Mouse (Mus musculus): ENCODE data around the gene Cpeb3. TPM values are rescaled to one million over a fixed set of nuclear protein-coding genes. Genes with fewer than 3 reads are reported as not detected.
A peak's percentile ranks its signal among the peaks of the same experiment; 100 is the strongest.
"Not testable (repeated sequence)": the region's sequence is repeated elsewhere in the genome, so short reads cannot be mapped to it uniquely, and the experiment has no call there.

The Cpeb3 gene
- polyA plus RNA-seq, 1 experiment: 4.1 TPM

DNA sequence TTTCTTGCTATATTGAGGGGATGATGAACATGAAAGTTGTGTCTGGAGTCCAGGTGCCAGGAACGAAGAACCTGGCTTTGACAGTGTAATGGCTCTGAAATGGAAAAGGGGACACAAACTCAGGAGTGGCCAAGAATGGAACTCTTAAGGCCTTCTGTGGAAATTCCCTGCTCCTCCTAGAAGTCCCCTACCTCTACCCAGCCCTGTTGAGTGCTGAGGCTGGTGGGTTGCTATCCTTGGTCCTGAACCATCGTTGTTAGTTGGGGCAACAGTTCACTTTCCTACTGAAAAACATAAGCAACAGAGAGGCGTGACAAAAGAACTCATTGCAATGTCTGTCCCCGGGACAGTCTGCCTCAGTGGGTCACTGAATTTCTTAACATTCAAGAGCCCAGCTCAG lies 30.7 kb upstream of the Cpeb3 start:
- H3K27me3 ChIP-seq (ENCODE audit: control insufficient read depth, insufficient read depth, low read length): peaks cover 4% of the 10 kb centered on the region
- no peak for TF ChIP-seq CTCF (IDR thresholded peaks at IDR 0.05; ENCODE audit: extremely low read depth, insufficient read depth, insufficient read length, insufficient replicate concordance)
- TF ChIP-seq POLR2A (IDR thresholded peaks at IDR 0.05; ENCODE audit: low read depth, low read length): no peak
- WGBS: 45% methylated on average over 4 of the region's 4 CpGs

GRCm38 (mm10) chr19:37238651-37239050 lies 30.2 kb upstream of the Cpeb3 start:
- H3K27me3 ChIP-seq (ENCODE audit: control insufficient read depth, insufficient read depth, low read length): peaks cover 8% of the 10 kb centered on the region
- no peak for TF ChIP-seq POLR2A (IDR thresholded peaks at IDR 0.05; ENCODE audit: low read depth, low read length)
- no peak for TF ChIP-seq CTCF (IDR thresholded peaks at IDR 0.05; ENCODE audit: extremely low read depth, insufficient read depth, insufficient read length, insufficient replicate concordance)
- no peaks in the 10 kb centered on the region for H3K36me3 ChIP-seq (ENCODE audit: control insufficient read depth, insufficient read depth, low read length)
- 0 out of 2 replicates have a peak, but pooled peaks cover 5% of the 10 kb centered on the region for H3K4me1 ChIP-seq (ENCODE audit: control insufficient read depth, insufficient read depth, insufficient read length)
- 38% methylated on average over 7 of the region's 7 CpGs for WGBS
- H3K27ac ChIP-seq (ENCODE audit: insufficient read depth, low read length): no peak overlapping the region; the same call in 1 of the 2 replicates
- DNase-seq (ENCODE audit: low read depth in 1 of 2, low spot score in 2 of 2): no peak
- H3K4me3 ChIP-seq (ENCODE audit: extremely low read depth, insufficient read depth, insufficient read length): no peak overlapping the region

More for the DNA sequence above, 30.7 kb upstream of the Cpeb3 start:
- no peak overlapping the region for H3K27ac ChIP-seq (ENCODE audit: insufficient read depth, low read length)
- DNase-seq (ENCODE audit: low read depth in 1 of 2, low spot score in 2 of 2): no peak
- 0 out of 2 replicates have a peak, but pooled peaks cover under 1% of the 10 kb centered on the region for H3K4me1 ChIP-seq (ENCODE audit: control insufficient read depth, insufficient read depth, insufficient read length)
- no peak overlapping the region for H3K4me3 ChIP-seq (ENCODE audit: extremely low read depth, insufficient read depth, insufficient read length)
- no peaks in the 10 kb centered on the region for H3K36me3 ChIP-seq (ENCODE audit: control insufficient read depth, insufficient read depth, low read length)

GRCm38 (mm10) chr19:37237712-37238437 lies 29.5 kb upstream of the Cpeb3 start:
- Histone ChIP-seq H3K27me3 (ENCODE audit: control insufficient read depth, insufficient read depth, low read length) (peaks cover 8% of the 10 kb centered on the region), H3K36me3 (ENCODE audit: control insufficient read depth, insufficient read depth, low read length) (no peaks in the 10 kb centered on the region), H3K4me1 (ENCODE audit: control insufficient read depth, insufficient read depth, insufficient read length) (0 out of 2 replicates have a peak, but pooled peaks cover 5% of the 10 kb centered on the region), H3K4me3 (ENCODE audit: extremely low read depth, insufficient read depth, insufficient read length) (no peak overlapping the region), H3K27ac (ENCODE audit: insufficient read depth, low read length) (peak overlapping the region; percentile 22; the same call in 1 of the 2 replicates)
- TF ChIP-seq POLR2A (IDR thresholded peaks at IDR 0.05; ENCODE audit: low read depth, low read length) (no peak), CTCF (IDR thresholded peaks at IDR 0.05; ENCODE audit: extremely low read depth, insufficient read depth, insufficient read length, insufficient replicate concordance) (no peak)
- 9% methylated on average over 15 of the region's 15 CpGs for WGBS
- DNase-seq (ENCODE audit: low read depth in 1 of 2, low spot score in 2 of 2): no peak

GRCm38 (mm10) chr19:37237306-37237705 lies 28.9 kb upstream of the Cpeb3 start:
- WGBS: 27% methylated on average over 5 of the region's 5 CpGs
- no peaks in the 10 kb centered on the region for H3K36me3 ChIP-seq (ENCODE audit: control insufficient read depth, insufficient read depth, low read length)
- no peak overlapping the region; the same call in 1 of the 2 replicates for H3K27ac ChIP-seq (ENCODE audit: insufficient read depth, low read length)
- no peak for DNase-seq (ENCODE audit: low read depth in 1 of 2, low spot score in 2 of 2)
- H3K4me1 ChIP-seq (ENCODE audit: control insufficient read depth, insufficient read depth, insufficient read length): 0 out of 2 replicates have a peak, but pooled peaks cover 5% of the 10 kb centered on the region
- TF ChIP-seq POLR2A (IDR thresholded peaks at IDR 0.05; ENCODE audit: low read depth, low read length) (no peak), CTCF (IDR thresholded peaks at IDR 0.05; ENCODE audit: extremely low read depth, insufficient read depth, insufficient read length, insufficient replicate concordance) (no peak)
- H3K27me3 ChIP-seq (ENCODE audit: control insufficient read depth, insufficient read depth, low read length): peaks cover 8% of the 10 kb centered on the region
- no peak overlapping the region for H3K4me3 ChIP-seq (ENCODE audit: extremely low read depth, insufficient read depth, insufficient read length)

- 0 out of 2 replicates have a peak, but pooled peaks cover 5% of the 10 kb centered on the region for H3K4me1 ChIP-seq (ENCODE audit: control insufficient read depth, insufficient read depth, insufficient read length)
- H3K4me3 ChIP-seq (ENCODE audit: extremely low read depth, insufficient read depth, insufficient read length): no peak overlapping the region
- no peaks in the 10 kb centered on the region for H3K36me3 ChIP-seq (ENCODE audit: control insufficient read depth, insufficient read depth, low read length)
- no peak for DNase-seq (ENCODE audit: low read depth in 1 of 2, low spot score in 2 of 2)
- WGBS: 72% methylated on average over 8 of the region's 8 CpGs
- peaks cover 8% of the 10 kb centered on the region for H3K27me3 ChIP-seq (ENCODE audit: control insufficient read depth, insufficient read depth, low read length)
- TF ChIP-seq POLR2A (IDR thresholded peaks at IDR 0.05; ENCODE audit: low read depth, low read length) (no peak), CTCF (IDR thresholded peaks at IDR 0.05; ENCODE audit: extremely low read depth, insufficient read depth, insufficient read length, insufficient replicate concordance) (no peak)
- H3K27ac ChIP-seq (ENCODE audit: insufficient read depth, low read length): no peak overlapping the region
Observed at GRCm38 (mm10) chr19:37235818-37236217, 27.4 kb upstream of the Cpeb3 start.

GRCm38 (mm10) chr19:37233561-37234539 lies 25.4 kb upstream of the Cpeb3 start:
- H3K4me3 ChIP-seq (ENCODE audit: extremely low read depth, insufficient read depth, insufficient read length): peak overlapping the region; percentile 10; the same call in 1 of the 2 replicates
- no peaks in the 10 kb centered on the region for H3K36me3 ChIP-seq (ENCODE audit: control insufficient read depth, insufficient read depth, low read length)
- WGBS: 12% methylated on average over 63 of the region's 63 CpGs
- peaks cover 8% of the 10 kb centered on the region for H3K27me3 ChIP-seq (ENCODE audit: control insufficient read depth, insufficient read depth, low read length)
- H3K27ac ChIP-seq (ENCODE audit: insufficient read depth, low read length): no peak overlapping the region; the same call in 1 of the 2 replicates
- TF ChIP-seq POLR2A (IDR thresholded peaks at IDR 0.05; ENCODE audit: low read depth, low read length) (no peak), CTCF (IDR thresholded peaks at IDR 0.05; ENCODE audit: extremely low read depth, insufficient read depth, insufficient read length, insufficient replicate concordance) (no peak)
- H3K4me1 ChIP-seq (ENCODE audit: control insufficient read depth, insufficient read depth, insufficient read length): 0 out of 2 replicates have a peak, but pooled peaks cover 5% of the 10 kb centered on the region
- DNase-seq (ENCODE audit: low read depth in 1 of 2, low spot score in 2 of 2): no peak

- DNase-seq (ENCODE audit: low read depth in 1 of 2, low spot score in 2 of 2); H3K36me3 ChIP-seq (ENCODE audit: control insufficient read depth, insufficient read depth, low read length); H3K27ac ChIP-seq (ENCODE audit: insufficient read depth, low read length); H3K27me3 ChIP-seq (ENCODE audit: control insufficient read depth, insufficient read depth, low read length); H3K4me3 ChIP-seq (ENCODE audit: extremely low read depth, insufficient read depth, insufficient read length); H3K4me1 ChIP-seq (ENCODE audit: control insufficient read depth, insufficient read depth, insufficient read length): not testable (repeated sequence)
- WGBS: 78% methylated on average over 9 of the region's 9 CpGs
Observed at GRCm38 (mm10) chr19:37232598-37232997, 24.2 kb upstream of the Cpeb3 start.

Data from spleen, adult 2 months (tissue).